Mouse (Mus musculus) heart, postnatal 36 days (tissue): Measurements from ENCODE around the gene Scpep1. TPM values are rescaled to one million over a fixed set of nuclear protein-coding genes. Genes with fewer than 3 reads are reported as not detected.
"Not testable (repeated sequence)": the region's sequence is repeated elsewhere in the genome, so short reads cannot be mapped to it uniquely, and the experiment has no call there.

ENCODE experiments used
- DNase-seq, 2 experiments: peaks; one replicate each; pipeline ENCODE4 v3.0.0; 2021 to 2022
- intact Hi-C: fragments of 180-260 bp; cut with DNase I; formaldehyde crosslinking; loops from one replicate; pipeline ENCODE4 v1.15.1; 2025
- total RNA-seq, 2 experiments: library from RNA; stranded (reverse); gene quantifications; 2 replicates each; pipeline ENCODE4 v1.2.3; 2021

Scpep1 gene
- total RNA-seq, 2 experiments from 2014 or later: 19.2 to 21.7 TPM

DNA sequence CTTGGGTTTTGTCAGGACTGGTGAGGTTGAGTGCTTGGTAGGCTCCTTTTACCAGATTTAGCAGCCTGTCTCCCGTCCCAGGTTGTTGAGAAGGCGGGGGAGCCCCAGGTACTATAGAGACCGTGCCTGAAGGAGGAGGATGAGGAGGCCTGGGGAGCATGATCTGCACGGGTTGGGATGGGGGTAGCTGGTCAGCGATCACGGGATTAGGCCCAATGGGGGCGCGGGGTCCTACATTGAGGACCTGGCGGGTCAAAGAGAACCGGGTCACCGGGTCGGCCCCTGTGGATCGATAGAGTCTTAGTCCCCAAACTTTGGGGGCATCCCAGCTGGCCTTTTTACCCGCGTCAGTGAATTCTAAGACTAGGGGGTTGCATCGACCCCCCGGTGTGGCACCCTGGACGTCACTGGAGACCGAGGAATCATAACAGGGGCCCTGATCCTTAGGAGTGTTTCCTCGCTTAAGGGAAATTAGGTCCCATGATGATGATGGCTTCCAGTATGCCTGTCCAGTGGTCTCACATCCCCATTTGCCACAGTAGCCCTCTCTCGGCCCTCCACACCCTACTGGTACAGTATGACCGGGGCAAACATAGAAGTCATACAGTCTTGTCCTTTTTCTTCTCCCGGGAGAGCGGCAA is 63.2 kb downstream of the Scpep1 start:
- intact Hi-C loops: not testable (repeated sequence)
- peak; percentile 52 to 61 for DNase-seq

DNA sequence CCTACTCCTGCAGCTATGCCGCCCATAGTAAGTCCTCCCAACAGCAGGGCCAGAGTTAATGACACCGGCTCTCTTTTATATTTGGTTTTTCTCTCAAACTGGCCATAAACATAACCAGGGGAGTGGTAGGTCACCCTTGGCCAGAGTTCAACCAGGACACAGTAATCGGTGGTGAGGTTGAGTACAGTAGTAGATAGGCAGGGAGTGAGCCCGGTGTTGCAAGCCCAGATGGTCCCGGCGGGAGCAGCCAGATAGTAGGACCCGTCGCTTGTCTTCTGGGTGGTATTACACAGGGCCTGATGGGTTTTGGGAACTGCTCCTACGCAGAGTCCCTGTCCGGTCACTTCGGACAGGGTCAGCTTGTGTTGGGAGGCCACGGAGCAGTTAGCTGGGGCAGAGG is 63.8 kb downstream of the Scpep1 start:
- intact Hi-C loops: not testable (repeated sequence)
- DNase-seq: peak in 1 of 2 experiments; percentile 27

DNA sequence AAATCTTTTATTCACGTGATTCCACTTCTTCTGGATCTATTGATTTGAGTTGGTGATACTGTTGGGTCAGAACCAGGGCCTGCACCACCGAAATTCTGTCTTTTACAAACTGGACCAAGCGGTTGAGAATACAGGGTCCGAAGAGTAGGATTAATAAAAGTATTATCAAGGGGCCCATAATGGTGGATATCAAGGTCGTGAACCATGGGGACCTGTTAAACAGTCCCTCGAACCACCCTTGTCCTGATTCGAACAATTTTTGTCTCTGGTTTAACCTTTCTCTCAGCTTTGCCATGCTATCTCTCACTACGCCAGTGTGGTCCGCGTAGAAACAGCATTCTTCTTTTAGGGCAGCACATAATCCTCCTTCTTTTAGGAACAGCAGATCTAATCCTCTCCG is 64.4 kb downstream of the Scpep1 start:
- intact Hi-C loops: not testable (repeated sequence)

DNA sequence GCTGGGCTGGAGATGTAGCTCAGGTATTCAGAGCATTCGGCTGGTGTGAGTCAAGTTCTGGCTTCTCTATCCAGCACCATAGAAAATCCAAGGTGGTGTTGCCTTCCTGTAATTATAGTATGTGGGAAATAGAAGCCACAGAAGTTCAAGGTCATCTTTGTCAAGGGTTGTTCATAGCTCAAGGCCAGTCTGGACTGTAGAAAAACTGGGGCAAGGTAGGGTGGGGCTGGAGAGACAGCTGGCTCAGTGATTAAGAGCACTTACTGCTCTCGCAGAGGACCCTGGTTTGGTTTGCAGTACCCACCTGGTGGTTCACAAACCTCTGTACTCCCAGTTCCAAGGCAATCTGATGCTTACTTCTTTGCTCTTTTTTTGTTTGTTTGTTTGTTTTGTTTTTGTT is 66.3 kb downstream of the Scpep1 start:
- DNase-seq: no peak
- intact Hi-C loops: no loop called here

More for the DNA sequence above, 64.4 kb downstream of the Scpep1 start:
- DNase-seq: not testable (repeated sequence)

DNA sequence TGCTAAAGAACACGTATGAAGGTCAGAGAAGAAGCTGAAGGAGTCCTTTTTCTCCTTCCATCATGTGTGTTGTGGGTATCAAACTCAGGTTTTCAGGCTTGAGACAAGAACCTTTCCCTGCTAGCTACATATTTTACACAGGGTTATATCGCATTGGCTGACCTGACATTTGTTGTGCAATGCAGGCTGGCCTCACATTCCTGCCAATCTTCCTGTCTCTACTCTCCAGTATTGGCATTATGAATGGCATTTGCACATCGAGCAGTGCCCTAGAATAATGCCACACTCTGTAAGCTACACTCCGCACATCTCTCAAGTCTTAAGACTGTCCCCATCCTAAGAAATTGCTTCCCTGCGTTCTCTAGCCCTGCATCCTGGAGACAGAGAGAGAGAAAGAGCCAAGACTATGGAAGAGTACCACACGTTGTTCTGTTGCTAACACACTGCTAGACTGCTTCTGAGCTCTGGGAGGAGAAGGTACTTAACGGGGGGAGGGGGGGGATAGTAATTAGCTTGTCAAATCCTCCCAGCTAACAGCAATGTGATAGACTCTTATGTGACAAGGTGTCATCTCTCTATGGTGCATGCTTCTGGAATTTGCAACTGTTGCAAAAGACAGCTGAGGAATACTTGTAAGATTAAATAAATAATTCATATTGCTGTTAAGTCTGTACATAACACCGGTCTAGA is 70.7 kb downstream of the Scpep1 start:
- DNase-seq: no peak
- intact Hi-C loops: no loop called here

DNA sequence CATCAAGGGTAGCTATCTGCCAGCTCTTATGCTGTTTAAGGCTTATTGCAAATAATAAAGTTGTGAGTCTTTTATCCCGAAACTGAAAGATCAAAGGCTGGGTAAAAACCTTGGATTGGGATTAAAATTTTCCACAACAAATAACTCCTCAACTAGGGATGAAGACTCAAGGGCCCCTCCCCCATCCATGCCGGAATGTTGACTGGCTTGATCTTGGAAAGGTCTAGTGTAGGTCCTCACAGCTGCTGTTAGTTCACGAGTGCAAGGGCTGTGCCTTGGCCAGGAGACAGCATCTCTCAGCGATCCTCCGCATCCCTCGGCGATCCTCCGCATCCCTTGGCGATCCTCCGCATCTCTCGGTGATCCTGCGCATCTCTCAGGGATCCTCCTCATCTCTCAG is 77.3 kb downstream of the Scpep1 start:
- no peak for DNase-seq
- intact Hi-C loops: no loop called here

Other genes with a start within 250 kb of the Scpep1 start
- 100 to 1,000 TPM; 192 TPM for gene Msi2, start 237.0 kb downstream of the Scpep1 start, total RNA-seq
- gene Akap1, start 90.9 kb downstream of the Scpep1 start, total RNA-seq: 100 to 1,000 TPM; 117 to 139 TPM
- not detected for gene Elobl, start 11.5 kb upstream of the Scpep1 start, total RNA-seq
- gene Coil, start 14.8 kb upstream of the Scpep1 start, total RNA-seq: 1 to 10 TPM; 4.9 TPM
- 10 to 100 TPM; 23.1 to 27.3 TPM for gene Trim25, start 43.9 kb upstream of the Scpep1 start, total RNA-seq
- gene Dgke, start 111.4 kb upstream of the Scpep1 start, total RNA-seq: 10 to 100 TPM in 1 of 2 experiments, 1 to 10 TPM in 1; 10.0 to 14.3 TPM
- gene Gm525, start 118.4 kb upstream of the Scpep1 start, total RNA-seq: not detected